ENCODE assay signal across 7 mouse cellular contexts in the genomic region with DNA sequence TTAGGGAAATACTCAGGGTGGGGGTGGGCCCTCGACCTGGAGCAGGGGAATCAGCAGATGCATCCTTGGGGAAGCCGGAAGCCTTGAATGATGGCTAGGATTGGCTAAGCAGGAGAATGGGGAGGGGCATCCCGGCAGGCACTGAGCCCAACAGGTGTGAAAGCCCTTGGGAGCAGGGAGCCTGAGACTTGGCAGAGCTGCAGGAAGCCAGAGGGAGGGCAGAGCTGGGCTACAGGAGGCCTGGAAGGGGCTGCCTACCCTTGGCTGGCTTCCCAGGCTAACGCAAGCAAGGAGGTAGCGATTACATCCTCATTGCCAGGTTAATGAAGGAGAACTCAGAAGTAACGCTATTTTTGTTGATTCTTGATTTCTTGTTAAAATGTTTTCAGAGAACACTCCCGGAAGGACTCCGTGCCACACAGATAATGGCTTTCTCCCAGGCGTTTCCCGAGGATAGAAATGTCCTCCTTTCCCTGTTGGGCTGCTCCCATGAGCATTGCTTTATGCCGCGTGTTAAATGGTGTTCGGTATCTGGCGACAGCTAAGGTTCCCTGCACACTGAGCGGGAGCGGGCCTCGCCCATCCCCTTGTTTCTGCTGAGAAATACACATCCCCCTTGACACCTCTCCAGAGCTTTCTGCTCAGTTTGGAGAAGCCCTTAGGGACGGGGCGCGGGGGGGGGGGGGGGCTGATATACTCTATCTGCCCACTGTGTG. TPM values are rescaled to one million over a fixed set of nuclear protein-coding genes. Genes with fewer than 3 reads are reported as not detected.
A peak's percentile ranks its signal among the peaks of the same experiment; 100 is the strongest.
DNase-seq lines count a peak whose midpoint lies in the region; ATAC-seq and TF ChIP-seq lines count a peak whose summit lies in the region.

No protein-coding gene starts in this region.

- peak; percentile 62 for ATAC-seq in embryonic facial prominence, embryonic 13.5 days (ENCODE audit: insufficient number of reproducible peaks, insufficient read depth, low FRiP score, low TSS enrichment, low read depth)
- ATAC-seq in midbrain, postnatal 0 days (ENCODE audit: low FRiP score): no peak

- peak overlapping the region; percentile 43 for H3K4me2 ChIP-seq in embryonic facial prominence, embryonic 13.5 days
- H3K4me2 ChIP-seq in midbrain, postnatal 0 days (ENCODE audit: low read depth, low read length, poor library complexity, severe bottlenecking): no peak overlapping the region

- intact Hi-C loops in left cerebral cortex, postnatal 36 days (cut with DNase I): no loop called here

- peak overlapping the region; percentile 51; the same call in 1 of the 2 replicates for H3K27ac ChIP-seq in embryonic facial prominence, embryonic 13.5 days
- H3K27ac ChIP-seq in midbrain, postnatal 0 days (ENCODE audit: low read depth, low read length): no peak overlapping the region

- TF ChIP-seq CTCF in midbrain, postnatal 0 days (IDR thresholded peaks at IDR 0.05): no peak

- no peaks in the 10 kb centered on the region for H3K9me3 ChIP-seq in embryonic facial prominence, embryonic 13.5 days
- H3K9me3 ChIP-seq in midbrain, postnatal 0 days (ENCODE audit: low read length): no peaks in the 10 kb centered on the region

- H3K27me3 ChIP-seq in embryonic facial prominence, embryonic 13.5 days: no peaks in the 10 kb centered on the region
- no peaks in the 10 kb centered on the region for H3K27me3 ChIP-seq in midbrain, postnatal 0 days (ENCODE audit: insufficient read depth, low read length)

- peak; percentile 21 for DNase-seq in retina, postnatal 1 day
- no peak for DNase-seq in retina, embryonic 14.5 days (ENCODE audit: low spot score)
- DNase-seq in kidney, adult 11 months: peak; percentile 57
- peak; percentile 49 for DNase-seq in midbrain, postnatal 0 days (ENCODE audit: low spot score)
- no peak for DNase-seq in left cerebral cortex, postnatal 36 days (ENCODE audit: low spot score in 2 of 2)
- no peak for DNase-seq in layer of hippocampus, postnatal 14 days (ENCODE audit: low spot score in 2 of 2)

- H3K4me3 ChIP-seq in embryonic facial prominence, embryonic 13.5 days: no peak overlapping the region
- no peak overlapping the region for H3K4me3 ChIP-seq in midbrain, postnatal 0 days (ENCODE audit: low read depth, low read length)

- no peak overlapping the region for H3K9ac ChIP-seq in embryonic facial prominence, embryonic 13.5 days
- peak overlapping the region; percentile 13; the same call in 1 of the 2 replicates for H3K9ac ChIP-seq in midbrain, postnatal 0 days (replicated peaks; ENCODE audit: low read length, poor library complexity, severe bottlenecking)

- H3K36me3 ChIP-seq in embryonic facial prominence, embryonic 13.5 days: no peaks in the 10 kb centered on the region
- no peaks in the 10 kb centered on the region for H3K36me3 ChIP-seq in midbrain, postnatal 0 days (ENCODE audit: insufficient read depth, low read length)

- peaks cover 25% of the 10 kb centered on the region for H3K4me1 ChIP-seq in embryonic facial prominence, embryonic 13.5 days
- H3K4me1 ChIP-seq in midbrain, postnatal 0 days (ENCODE audit: insufficient read depth, low read length): peaks cover 5% of the 10 kb centered on the region; the same call in 1 of the 2 replicates

- WGBS in embryonic facial prominence, embryonic 13.5 days: 35% methylated on average over 20 of the region's 20 CpGs
- 43% methylated on average over 20 of the region's 20 CpGs for WGBS in midbrain, postnatal 0 days

RNA-seq across cellular contexts. Expression of gene Kazn, which starts 38.4 kb away (rescaled TPM):
- 13.2 and 13.4 TPM in 2 replicates for polyA plus RNA-seq in embryonic facial prominence, embryonic 13.5 days (2015; fragmentation: Nextera tagmentation; extraction: Ambion mirVana)
- total RNA-seq in midbrain, postnatal 0 days (2014; rRNA removed): 70.2 and 87.2 TPM in 2 replicates
- 23.6 and 25.6 TPM in 2 replicates for polyA plus RNA-seq in midbrain, postnatal 0 days (2015; fragmentation: Nextera tagmentation; extraction: Ambion mirVana)
- total RNA-seq in left cerebral cortex, postnatal 36 days (2021): 100 to 1,000 TPM in 1 of 2 experiments, 10 to 100 TPM in 1; 80.6 to 112 TPM
- total RNA-seq in layer of hippocampus, postnatal 14 days (2021): 10 to 100 TPM; 49.9 to 57.7 TPM

Comparison
In these comparisons a context has a peak if more than half of its experiments do, and no peak if none do; other contexts are left out.
1. DNase-seq: peak in retina, postnatal 1 day (single experiment), kidney, adult 11 months (single experiment) and midbrain, postnatal 0 days (single experiment); none in retina, embryonic 14.5 days (single experiment), left cerebral cortex, postnatal 36 days (0 of 2) and layer of hippocampus, postnatal 14 days (0 of 2).